Mouse (Mus musculus) forebrain, embryonic 10.5 days (tissue): ENCODE measurements at regions not wholly inside any gene's neighbourhood (a gene's known extent, or its start where the extent isn't known, plus 50 kb on each side); places are given as distances from the start of the nearest gene placed in this dataset.

Experiments
- DNase-seq: peaks from one replicate; pipeline ENCODE4 v3.0.0-alpha.2; 2017; ENCODE audit warnings: low spot score; ENCODE audit errors: extremely low spot score
- H3K27ac ChIP-seq: fragments of 300-500 bp; sonication (generic); 2 replicates; pipeline ENCODE4 v1.5.1; 2016; ENCODE audit warnings: mild to moderate bottlenecking
- H3K27me3 ChIP-seq: fragments of 300-500 bp; sonication (generic); 2 replicates; pipeline ENCODE4 v1.6.1; 2016; ENCODE audit warnings: mild to moderate bottlenecking; ENCODE audit not compliant: poor library complexity, severe bottlenecking
- H3K36me3 ChIP-seq: fragments of 300-500 bp; sonication (generic); replicated peaks from 2 replicates; pipeline ENCODE4 v1.6.1; 2016; ENCODE audit warnings: mild to moderate bottlenecking, moderate library complexity
- H3K4me1 ChIP-seq: fragments of 300-500 bp; sonication (generic); 2 replicates; pipeline ENCODE4 v1.6.1; 2016
- H3K4me3 ChIP-seq: fragments of 300-500 bp; sonication (generic); 2 replicates; pipeline ENCODE4 v1.5.1; 2016; ENCODE audit warnings: mild to moderate bottlenecking, moderate library complexity
- H3K9me3 ChIP-seq: fragments of 300-500 bp; sonication (generic); 2 replicates; pipeline ENCODE4 v1.6.1; 2016; ENCODE audit warnings: mild to moderate bottlenecking, moderate library complexity
- WGBS: fragments of 180-500 bp; shearing (Covaris S2); methylation state at CpG from one replicate; pipeline ENCODE4 v1.1.7; 2016; 5-methylcytosine and 5-hydroxymethylcytosine counted together

DNA sequence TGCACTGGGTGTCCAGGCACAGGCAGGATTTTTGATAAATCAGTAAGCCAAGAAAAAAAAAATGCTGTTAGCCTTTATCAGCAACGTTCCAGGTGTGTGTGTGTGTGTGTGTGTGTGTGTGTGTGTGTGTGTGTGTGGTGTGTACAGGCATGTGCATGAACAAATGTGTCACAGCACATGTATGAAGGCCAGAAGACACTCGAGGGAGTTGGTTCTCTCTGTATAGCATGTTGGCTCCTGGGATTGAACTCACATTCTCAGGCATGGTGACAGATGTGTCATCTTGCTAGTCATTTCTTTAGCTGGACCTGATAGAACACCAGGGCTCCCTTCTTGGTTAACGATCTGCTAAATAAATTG, 74.8 kb upstream of the Caprin1 start:
- no peak for DNase-seq
- H3K27me3 ChIP-seq: 0 out of 2 replicates have a peak, but pooled peaks cover 3% of the 10 kb centered on the region
- no peak overlapping the region for H3K4me3 ChIP-seq
- no peaks in the 10 kb centered on the region for H3K9me3 ChIP-seq
- no peak overlapping the region for H3K27ac ChIP-seq
- H3K36me3 ChIP-seq: no peaks in the 10 kb centered on the region
- H3K4me1 ChIP-seq: peaks cover 15% of the 10 kb centered on the region
- 77% methylated on average over 3 of the region's 3 CpGs for WGBS

DNA sequence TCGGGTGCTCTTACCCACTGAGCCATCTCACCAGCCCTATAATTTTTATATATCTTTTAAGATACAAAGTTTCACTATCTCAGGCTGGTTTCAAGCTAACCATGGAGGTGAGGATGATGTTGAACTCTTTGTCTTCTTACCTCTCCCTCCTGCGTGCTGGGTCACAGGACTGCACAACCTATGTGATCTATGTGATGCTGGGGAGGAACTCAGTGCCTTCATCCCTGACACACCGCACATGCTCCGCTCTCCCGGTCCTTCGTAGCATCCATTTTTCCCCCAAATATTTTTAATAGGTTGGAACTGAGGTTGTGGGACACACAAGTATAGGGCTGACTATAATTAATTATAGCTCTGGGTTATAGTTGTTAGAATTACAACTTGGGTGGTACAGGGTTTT, 75.9 kb upstream of the Caprin1 start:
- 91% methylated on average over 6 of the region's 6 CpGs for WGBS
- Histone ChIP-seq H3K4me1 (peaks cover 15% of the 10 kb centered on the region), H3K4me3 (no peak overlapping the region), H3K27ac (no peak overlapping the region), H3K36me3 (no peaks in the 10 kb centered on the region), H3K9me3 (no peaks in the 10 kb centered on the region), H3K27me3 (0 out of 2 replicates have a peak, but pooled peaks cover 2% of the 10 kb centered on the region)
- no peak for DNase-seq

DNA sequence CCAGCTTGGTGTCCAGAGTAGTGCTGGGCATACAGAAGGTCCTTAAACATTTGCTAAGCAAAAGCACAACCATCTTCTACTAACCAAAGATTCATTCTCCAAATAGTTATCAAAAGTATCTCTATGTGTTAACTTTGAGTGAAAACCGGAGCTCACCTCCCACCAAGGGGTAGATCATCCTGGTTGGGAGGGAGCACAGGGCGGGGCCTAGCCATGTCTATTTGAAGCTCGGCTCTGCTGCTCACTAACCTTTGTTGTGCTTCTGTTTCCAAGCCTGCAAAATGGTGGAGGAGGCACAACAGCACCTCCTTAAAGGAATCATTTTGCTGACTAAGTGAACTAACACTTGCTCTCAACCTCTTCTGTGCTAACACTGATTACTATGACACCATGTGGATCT, 77.0 kb upstream of the Caprin1 start:
- no peaks in the 10 kb centered on the region for H3K36me3 ChIP-seq
- peaks cover 15% of the 10 kb centered on the region for H3K4me1 ChIP-seq
- no peaks in the 10 kb centered on the region for H3K27me3 ChIP-seq
- no peak overlapping the region for H3K4me3 ChIP-seq
- H3K27ac ChIP-seq: no peak overlapping the region
- 71% methylated on average over 3 of the region's 3 CpGs for WGBS
- H3K9me3 ChIP-seq: no peaks in the 10 kb centered on the region
- DNase-seq: no peak

DNA sequence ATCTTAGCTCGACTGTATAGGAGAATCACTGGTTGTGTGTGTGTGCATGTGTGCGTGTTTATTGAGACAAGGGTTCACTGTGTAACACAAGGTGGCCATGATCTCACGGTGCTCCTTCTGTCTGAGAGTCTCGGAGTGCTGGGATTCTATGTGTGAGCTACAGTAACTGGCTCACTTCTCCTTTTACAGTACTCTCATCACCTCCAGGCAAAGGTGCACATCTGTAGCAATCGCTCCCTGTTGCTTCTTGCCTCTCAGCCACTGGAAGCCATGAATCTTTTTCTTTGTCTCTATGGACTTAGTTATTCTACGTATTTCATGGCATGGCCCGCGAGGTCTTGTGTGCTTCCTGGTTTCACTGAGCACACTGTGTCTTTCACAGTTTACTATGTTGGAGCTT, 78.3 kb upstream of the Caprin1 start:
- peaks cover 16% of the 10 kb centered on the region for H3K4me1 ChIP-seq
- H3K9me3 ChIP-seq: no peaks in the 10 kb centered on the region
- H3K27ac ChIP-seq: no peak overlapping the region
- DNase-seq: no peak
- 88% methylated on average over 8 of the region's 8 CpGs for WGBS
- H3K27me3 ChIP-seq: no peaks in the 10 kb centered on the region
- H3K4me3 ChIP-seq: no peak overlapping the region
- H3K36me3 ChIP-seq: no peaks in the 10 kb centered on the region

DNA sequence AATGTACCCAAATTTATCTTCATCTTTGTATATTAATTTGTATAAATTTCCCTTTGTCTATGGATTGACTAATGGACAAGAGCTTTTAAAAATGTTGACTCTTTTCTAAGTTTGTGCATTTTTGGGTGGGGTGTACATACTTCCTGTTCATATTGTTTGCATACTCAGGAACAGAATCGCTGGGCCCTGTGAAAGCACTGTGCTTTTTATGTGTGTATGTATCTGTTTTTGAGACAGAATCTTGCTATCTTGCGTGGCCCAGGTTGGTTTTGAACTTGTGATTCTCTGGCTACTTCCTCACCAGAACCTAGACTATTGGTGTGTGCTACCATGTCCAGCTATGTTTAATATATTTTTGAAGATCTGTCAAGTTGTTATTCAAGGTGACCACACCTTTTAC, 78.8 kb upstream of the Caprin1 start:
- Histone ChIP-seq H3K27me3 (no peaks in the 10 kb centered on the region), H3K36me3 (no peaks in the 10 kb centered on the region), H3K9me3 (no peaks in the 10 kb centered on the region), H3K27ac (no peak overlapping the region), H3K4me1 (peaks cover 17% of the 10 kb centered on the region), H3K4me3 (no peak overlapping the region)
- DNase-seq: no peak
- WGBS: 100% methylated on average over 2 of the region's 2 CpGs

DNA sequence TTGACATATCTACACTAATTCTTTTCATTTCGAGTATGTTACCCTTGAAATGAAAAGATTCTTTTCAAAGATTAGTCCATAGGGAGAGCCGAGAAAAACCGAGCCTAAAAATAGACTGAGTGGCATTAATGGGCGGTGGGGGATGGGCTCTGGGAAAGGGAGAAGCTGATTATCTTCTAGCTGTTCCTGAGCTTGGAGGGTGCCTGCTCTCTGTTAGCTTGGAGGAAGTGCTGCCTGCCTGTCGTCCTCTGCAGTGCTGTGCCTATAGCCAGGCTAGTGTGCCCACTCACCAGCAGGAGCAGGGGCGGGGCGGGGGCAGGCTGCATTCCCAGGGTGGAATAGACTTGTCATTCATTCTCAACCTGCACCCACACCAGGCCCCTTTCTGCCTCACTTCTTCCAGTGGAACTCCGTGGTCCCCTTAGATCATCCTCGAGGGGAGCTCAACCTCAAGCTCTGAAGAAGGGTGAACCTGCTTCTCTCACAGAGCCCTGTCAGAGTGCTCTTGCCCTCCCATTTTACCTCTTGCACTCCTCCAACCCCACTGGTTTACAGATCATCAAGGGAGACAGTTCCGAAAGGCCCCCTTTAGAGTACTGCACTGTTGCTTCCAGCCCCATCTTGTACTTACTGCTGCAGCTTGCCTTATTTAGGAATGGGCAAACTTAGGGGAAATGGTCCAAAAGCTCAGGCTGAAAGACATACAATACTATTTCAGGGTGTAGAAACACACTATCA, 76.6 kb upstream of the Lmo2 start:
- peaks cover 24% of the 10 kb centered on the region for H3K4me1 ChIP-seq
- 33% methylated on average over 10 of the region's 10 CpGs for WGBS
- peak overlapping the region; percentile 66; the same call in 1 of the 2 replicates for H3K27ac ChIP-seq
- H3K4me3 ChIP-seq: no peak overlapping the region
- DNase-seq: no peak
- no peaks in the 10 kb centered on the region for H3K36me3 ChIP-seq
- H3K27me3 ChIP-seq: no peaks in the 10 kb centered on the region
- no peaks in the 10 kb centered on the region for H3K9me3 ChIP-seq

DNA sequence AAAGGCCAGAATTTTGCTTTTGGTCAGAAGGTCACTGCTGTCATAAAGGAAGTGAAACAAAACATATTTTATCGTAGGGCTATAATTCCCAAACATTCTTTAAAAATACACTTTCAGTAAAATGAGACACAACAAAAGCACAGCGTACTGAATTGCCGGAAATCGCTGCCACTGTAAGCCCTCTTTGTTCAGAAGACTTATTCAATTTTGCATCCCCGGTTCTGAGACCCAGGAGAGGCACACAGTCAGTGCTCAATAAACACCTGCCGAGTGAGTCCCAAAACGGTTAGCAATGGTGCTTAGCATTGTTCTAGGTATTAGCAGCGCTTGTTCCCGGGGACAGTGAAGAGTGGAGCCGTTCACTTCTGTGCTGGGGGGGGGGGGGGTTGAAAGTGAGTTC, 72.9 kb upstream of the Lmo2 start:
- H3K27me3 ChIP-seq: no peaks in the 10 kb centered on the region
- no peaks in the 10 kb centered on the region for H3K36me3 ChIP-seq
- no peak overlapping the region for H3K4me3 ChIP-seq
- H3K27ac ChIP-seq: no peak overlapping the region
- no peaks in the 10 kb centered on the region for H3K9me3 ChIP-seq
- H3K4me1 ChIP-seq: peaks cover 24% of the 10 kb centered on the region
- WGBS: 54% methylated on average over 10 of the region's 10 CpGs
- no peak for DNase-seq

DNA sequence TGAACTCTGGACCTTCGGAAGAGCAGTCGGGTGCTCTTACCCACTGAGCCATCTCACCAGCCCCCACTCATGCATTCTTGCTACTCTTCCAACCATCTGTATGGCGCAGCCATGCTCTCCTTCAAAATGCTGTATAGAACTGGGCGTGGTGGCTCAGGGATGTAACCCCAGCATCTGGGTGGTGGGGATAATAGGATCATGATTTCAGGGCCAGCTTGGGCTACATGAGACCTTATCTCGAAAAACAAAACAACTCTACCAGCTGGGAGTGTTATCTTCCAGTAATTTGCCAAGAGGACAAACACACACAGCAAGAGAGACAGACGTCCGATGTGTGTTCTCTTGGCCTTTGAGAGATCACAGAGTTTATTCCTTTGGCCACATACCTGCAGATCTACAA, 69.8 kb upstream of the Lmo2 start:
- Histone ChIP-seq H3K4me3 (no peak overlapping the region), H3K27me3 (no peaks in the 10 kb centered on the region), H3K27ac (no peak overlapping the region), H3K4me1 (peaks cover 27% of the 10 kb centered on the region), H3K9me3 (no peaks in the 10 kb centered on the region), H3K36me3 (no peaks in the 10 kb centered on the region)
- WGBS: 92% methylated on average over 7 of the region's 7 CpGs
- DNase-seq: no peak

DNA sequence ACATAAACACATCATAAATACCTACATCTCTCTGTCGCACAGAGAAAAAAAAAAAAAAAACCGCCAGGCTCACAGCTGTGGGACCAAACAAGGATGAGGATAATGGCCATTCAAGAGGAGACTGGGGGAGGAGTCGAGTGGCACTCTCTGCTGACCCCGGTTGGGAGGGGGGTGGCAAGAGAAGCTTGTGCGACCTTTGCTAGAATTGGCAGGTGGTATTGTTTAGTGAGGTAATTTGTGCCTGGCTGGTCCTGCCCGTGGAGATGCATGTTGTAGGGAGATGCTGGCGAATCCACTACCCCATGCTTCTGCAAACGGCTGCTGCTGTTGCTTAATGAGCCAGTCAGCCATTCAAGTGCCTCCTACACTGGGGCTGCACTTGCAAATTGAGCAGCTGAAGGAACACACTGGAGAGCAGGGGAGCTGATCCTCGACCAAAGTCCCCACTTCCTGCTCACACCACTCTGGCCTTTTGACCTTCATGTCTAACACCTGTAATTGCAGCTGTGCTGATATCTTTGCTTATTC, 66.5 kb upstream of the Lmo2 start:
- Histone ChIP-seq H3K27ac (peak overlapping the region; percentile 76), H3K4me3 (peak overlapping the region; percentile 23), H3K9me3 (no peaks in the 10 kb centered on the region), H3K4me1 (peaks cover 45% of the 10 kb centered on the region), H3K36me3 (no peaks in the 10 kb centered on the region), H3K27me3 (peaks cover 9% of the 10 kb centered on the region; the same call in 1 of the 2 replicates)
- 5% methylated on average over 9 of the region's 9 CpGs for WGBS
- peak; percentile 46 for DNase-seq

DNA sequence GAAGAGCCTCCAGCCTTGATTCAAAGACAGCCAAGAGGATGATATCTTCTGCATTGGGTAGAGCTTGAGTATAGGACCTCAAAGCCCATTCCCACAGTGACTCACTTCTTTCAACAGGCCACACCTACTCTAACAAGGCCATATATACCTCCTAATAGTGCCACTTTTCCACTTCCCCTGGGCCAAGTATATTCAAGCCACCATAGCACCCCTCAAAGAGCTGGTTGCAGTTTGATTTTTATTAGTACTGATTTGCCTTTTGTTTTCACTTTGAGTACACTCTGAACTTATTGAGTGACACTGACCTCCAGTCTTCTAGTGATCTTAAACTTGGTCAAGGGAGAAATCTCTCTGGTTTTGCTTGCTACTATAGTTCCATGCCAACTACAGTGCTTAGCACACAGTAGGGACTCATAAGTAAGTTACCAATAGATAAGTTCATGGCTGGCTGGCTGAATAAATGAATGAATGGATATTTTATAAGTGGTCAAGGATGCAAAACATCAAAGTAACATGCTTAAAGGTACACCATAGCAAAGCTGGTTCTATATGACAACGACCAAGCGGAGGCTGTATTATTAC, 64.5 kb upstream of the Lmo2 start:
- H3K4me3 ChIP-seq: no peak overlapping the region
- H3K27ac ChIP-seq: peak overlapping the region; percentile 69; the same call in 1 of the 2 replicates
- no peak for DNase-seq
- H3K9me3 ChIP-seq: no peaks in the 10 kb centered on the region
- 88% methylated on average over 2 of the region's 2 CpGs for WGBS
- peaks cover 9% of the 10 kb centered on the region; the same call in 1 of the 2 replicates for H3K27me3 ChIP-seq
- peaks cover 55% of the 10 kb centered on the region for H3K4me1 ChIP-seq
- no peaks in the 10 kb centered on the region for H3K36me3 ChIP-seq

DNA sequence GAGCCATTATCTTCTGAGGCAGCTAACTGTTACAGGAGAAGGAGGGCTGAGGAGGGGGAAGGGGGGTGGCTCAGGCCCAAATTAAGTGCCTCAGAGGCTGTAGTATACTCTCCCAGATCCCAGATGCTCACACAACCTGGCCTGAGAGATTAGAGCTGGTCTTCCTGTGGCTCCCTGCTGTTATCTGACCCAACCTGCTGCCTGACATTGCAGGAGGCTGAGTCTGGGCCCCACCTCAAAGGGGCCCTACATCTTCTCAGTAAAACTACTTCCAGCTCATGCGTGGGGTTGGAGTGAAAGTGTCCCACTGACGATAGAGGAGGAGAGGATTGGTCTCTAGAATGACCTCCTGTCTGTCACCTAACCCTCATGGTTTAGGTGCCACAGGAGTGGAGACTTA, 64.0 kb upstream of the Lmo2 start:
- DNase-seq: no peak
- WGBS: 35% methylated on average over 2 of the region's 2 CpGs
- H3K36me3 ChIP-seq: no peaks in the 10 kb centered on the region
- peaks cover 9% of the 10 kb centered on the region; the same call in 1 of the 2 replicates for H3K27me3 ChIP-seq
- H3K9me3 ChIP-seq: no peaks in the 10 kb centered on the region
- peak overlapping the region; percentile 69; the same call in 1 of the 2 replicates for H3K27ac ChIP-seq
- H3K4me3 ChIP-seq: no peak overlapping the region
- peaks cover 55% of the 10 kb centered on the region for H3K4me1 ChIP-seq

DNA sequence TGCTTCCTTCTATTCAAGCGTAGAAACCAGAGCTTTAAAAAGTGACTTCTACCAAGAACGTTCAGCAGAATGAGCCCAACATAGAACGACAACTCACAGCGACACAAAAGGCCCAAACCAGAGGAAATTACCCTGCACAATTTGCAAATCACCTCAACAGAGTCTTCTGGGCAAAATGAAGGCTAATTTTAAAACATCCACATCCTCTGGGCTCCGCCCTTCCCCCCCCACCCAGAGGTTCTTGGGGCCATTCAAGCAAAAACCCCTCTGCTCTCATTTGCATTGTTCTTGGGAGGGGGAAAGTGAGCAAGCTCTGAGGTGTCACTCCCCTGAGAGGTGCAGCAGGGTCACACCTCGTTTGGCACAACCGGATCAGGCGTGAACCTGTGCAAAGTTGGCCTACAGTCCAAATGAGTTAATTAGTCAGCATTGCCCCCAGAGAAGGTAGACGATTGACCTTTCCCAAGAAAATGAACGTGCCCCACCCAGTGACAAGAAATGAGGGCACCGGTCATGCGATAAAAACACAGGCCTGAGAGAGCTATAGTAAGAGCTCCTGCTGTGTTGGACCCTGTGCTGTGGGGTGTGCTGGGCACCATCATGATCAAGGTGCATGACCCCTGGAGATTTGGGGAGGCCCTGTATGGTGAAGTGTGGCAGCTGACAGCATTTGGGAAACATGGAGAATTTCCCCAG, 62.7 kb upstream of the Lmo2 start:
- H3K4me1 ChIP-seq: peaks cover 55% of the 10 kb centered on the region
- DNase-seq: no peak
- peak overlapping the region; percentile 69 for H3K27ac ChIP-seq
- H3K36me3 ChIP-seq: no peaks in the 10 kb centered on the region
- peaks cover 9% of the 10 kb centered on the region; the same call in 1 of the 2 replicates for H3K27me3 ChIP-seq
- H3K4me3 ChIP-seq: no peak overlapping the region
- H3K9me3 ChIP-seq: no peaks in the 10 kb centered on the region
- WGBS: 61% methylated on average over 12 of the region's 12 CpGs

DNA sequence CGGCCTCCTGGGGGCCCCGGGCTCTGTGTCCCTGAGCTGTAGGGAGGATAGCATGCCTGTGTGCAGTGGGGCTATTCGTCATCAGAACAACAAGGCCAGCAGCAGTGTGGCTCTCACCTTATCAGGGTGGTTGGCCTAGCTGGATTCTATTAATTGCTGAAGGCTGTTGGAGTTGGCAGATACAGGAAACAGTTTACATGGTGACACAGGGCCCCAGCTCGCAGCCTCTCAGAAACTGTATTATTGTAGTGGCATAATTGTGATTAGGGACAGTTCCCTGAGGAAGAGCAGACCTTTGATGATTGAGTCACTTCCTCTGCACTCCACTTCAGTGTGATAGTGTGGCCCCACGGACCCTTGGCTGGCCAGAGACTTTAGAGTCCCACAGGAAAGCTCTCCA, 61.6 kb upstream of the Lmo2 start:
- WGBS: 76% methylated on average over 5 of the region's 5 CpGs
- H3K27ac ChIP-seq: peak overlapping the region; percentile 69
- no peak for DNase-seq
- peaks cover 46% of the 10 kb centered on the region for H3K4me1 ChIP-seq
- peaks cover 9% of the 10 kb centered on the region; the same call in 1 of the 2 replicates for H3K27me3 ChIP-seq
- no peak overlapping the region for H3K4me3 ChIP-seq
- no peaks in the 10 kb centered on the region for H3K36me3 ChIP-seq
- no peaks in the 10 kb centered on the region for H3K9me3 ChIP-seq
